Mouse (Mus musculus) adrenal gland, adult 2 months (tissue): Measurements from ENCODE around the gene Cops7b. TPM values are rescaled to one million over a fixed set of nuclear protein-coding genes. Genes with fewer than 3 reads are reported as not detected.
"Not testable (repeated sequence)": the region's sequence is repeated elsewhere in the genome, so short reads cannot be mapped to it uniquely, and the experiment has no call there.

Experiments used
- DNase-seq: peaks from one replicate; pipeline ENCODE4 v3.0.0; 2021
- long read RNA-seq: library from polyadenylated mRNA; stranded (forward); transcript quantifications from one replicate; pipeline ENCODE4 v2.0.0, GENCODE M21; 2021
- polyA plus RNA-seq: library from polyadenylated mRNA; depleted of rRNA; stranded (reverse); fragments of >200 nt; gene quantifications from 2 replicates; pipeline ENCODE4 v1.2.3, GENCODE M21; 2012; rRNA removed
- total RNA-seq, 2 experiments: library from RNA; stranded (reverse); gene quantifications; 2 replicates each; pipeline ENCODE4 v1.2.3; 2021

The Cops7b gene
- 10 to 100 TPM in 1 of 2 experiments, 1 to 10 TPM in 1; 9.8 to 10.2 TPM for total RNA-seq
- polyA plus RNA-seq = 15.8 and 18.0 TPM in 2 replicates
- long read RNA-seq, full-length matches to known transcripts = 5 of 9 reads
- long read RNA-seq, partial matches to known transcripts = 2 of 9 reads
- long read RNA-seq, other reads (novel, unspliced or antisense) = 2 of 9 reads

- peak; percentile 98 for DNase-seq
Measured at GRCm38 (mm10) chr1:86582451-86583096, at the start of gene Cops7b, which contains the start of gene Pde6d. Gene Cops7b, plus strand, starts transcription at chr1:86582904. Gene Pde6d, minus strand, starts transcription at chr1:86582629.

GRCm38 (mm10) chr1:86533411-86534130 is 49.1 kb upstream of the Cops7b start:
- DNase-seq = no peak

- DNase-seq = no peak
Measured at GRCm38 (mm10) chr1:86538383-86538782, 44.3 kb upstream of the Cops7b start.

- DNase-seq = not testable (repeated sequence)
Measured at GRCm38 (mm10) chr1:86539583-86539982, 43.1 kb upstream of the Cops7b start.

- DNase-seq = no peak
Measured at GRCm38 (mm10) chr1:86542584-86542983, 40.1 kb upstream of the Cops7b start.

GRCm38 (mm10) chr1:86546797-86547196 is 35.9 kb upstream of the Cops7b start:
- no peak for DNase-seq

- DNase-seq = no peak
Measured at GRCm38 (mm10) chr1:86551299-86551698, 31.4 kb upstream of the Cops7b start.

- DNase-seq = no peak
Measured at GRCm38 (mm10) chr1:86551877-86552276, 30.8 kb upstream of the Cops7b start.

GRCm38 (mm10) chr1:86555665-86556064 is 27.0 kb upstream of the Cops7b start:
- DNase-seq = no peak

- DNase-seq = no peak
Measured at GRCm38 (mm10) chr1:86557872-86558271, 24.8 kb upstream of the Cops7b start.

- DNase-seq = no peak
Measured at GRCm38 (mm10) chr1:86559232-86559631, 23.5 kb upstream of the Cops7b start.

GRCm38 (mm10) chr1:86562663-86563062 is 20.0 kb upstream of the Cops7b start:
- DNase-seq = no peak

GRCm38 (mm10) chr1:86568409-86568808 is 14.3 kb upstream of the Cops7b start:
- no peak for DNase-seq

- no peak for DNase-seq
Measured at GRCm38 (mm10) chr1:86569292-86569860, 13.3 kb upstream of the Cops7b start.

- no peak for DNase-seq
Measured at GRCm38 (mm10) chr1:86571381-86571780, 11.3 kb upstream of the Cops7b start.

GRCm38 (mm10) chr1:86571941-86572340 is 10.8 kb upstream of the Cops7b start:
- DNase-seq = no peak

GRCm38 (mm10) chr1:86580426-86580825 is 2.3 kb upstream of the Cops7b start:
- DNase-seq = no peak

GRCm38 (mm10) chr1:86581692-86582450 is 833 bp upstream of the Cops7b start:
- DNase-seq = peak; percentile 15

- DNase-seq = no peak
Measured at GRCm38 (mm10) chr1:86583709-86584108, 1.0 kb downstream of the Cops7b start.

GRCm38 (mm10) chr1:86586992-86587391 is 4.3 kb downstream of the Cops7b start:
- DNase-seq = peak; percentile 84

GRCm38 (mm10) chr1:86594539-86594938 is 11.8 kb downstream of the Cops7b start:
- no peak for DNase-seq

- no peak for DNase-seq
Measured at GRCm38 (mm10) chr1:86595315-86595714, 12.6 kb downstream of the Cops7b start.
